Mouse (Mus musculus): ENCODE results near the gene Nphs1.
A peak's percentile ranks its signal among the peaks of the same experiment; 100 is the strongest.
"Not testable (repeated sequence)": the region's sequence is repeated elsewhere in the genome, so short reads cannot be mapped to it uniquely, and the experiment has no call there.

Nphs1 gene

GRCm38 (mm10) chr7:30443696-30444095 is 14.4 kb upstream of the Nphs1 start:
- DNase-seq = no peak

GRCm38 (mm10) chr7:30444154-30444970 is 13.8 kb upstream of the Nphs1 start:
- no peak for DNase-seq

GRCm38 (mm10) chr7:30444971-30445751 is 13.0 kb upstream of the Nphs1 start, which contains the start of gene Aplp1:
Aplp1 (minus strand) TSS chr7:30445535.
- peak; percentile 22 to 41 for DNase-seq

- DNase-seq = no peak
These were observed 7.9 kb upstream of the Nphs1 start for GRCm38 (mm10) chr7:30450241-30450640.

- no peak for DNase-seq
These were observed 4.8 kb upstream of the Nphs1 start for GRCm38 (mm10) chr7:30453327-30453726.

GRCm38 (mm10) chr7:30453766-30454165 is 4.3 kb upstream of the Nphs1 start:
- DNase-seq = peak; percentile 53 to 59

GRCm38 (mm10) chr7:30454259-30454658 is 3.9 kb upstream of the Nphs1 start:
- no peak for DNase-seq

- DNase-seq = no peak
These were observed 1.6 kb upstream of the Nphs1 start for GRCm38 (mm10) chr7:30456487-30456886.

GRCm38 (mm10) chr7:30456911-30457628 is 1.0 kb upstream of the Nphs1 start:
- no peak for DNase-seq

- no peak for DNase-seq
These were observed 1.4 kb downstream of the Nphs1 start for GRCm38 (mm10) chr7:30459484-30459883.

GRCm38 (mm10) chr7:30463568-30463967 is 5.5 kb downstream of the Nphs1 start:
- no peak for DNase-seq

GRCm38 (mm10) chr7:30463996-30464395 is 5.9 kb downstream of the Nphs1 start:
- DNase-seq = no peak

GRCm38 (mm10) chr7:30464816-30465300 is 6.7 kb downstream of the Nphs1 start:
- DNase-seq = no peak

- DNase-seq = peak in 1 of 2 experiments; percentile 39
These were observed 14.3 kb downstream of the Nphs1 start for GRCm38 (mm10) chr7:30472411-30472810.

- no peak for DNase-seq
These were observed 16.9 kb downstream of the Nphs1 start for GRCm38 (mm10) chr7:30474999-30475398.

- DNase-seq = not testable (repeated sequence)
These were observed 18.0 kb downstream of the Nphs1 start for GRCm38 (mm10) chr7:30476136-30476535.

GRCm38 (mm10) chr7:30477415-30478381 is 19.6 kb downstream of the Nphs1 start:
- no peak for DNase-seq

- DNase-seq = no peak
These were observed 26.1 kb downstream of the Nphs1 start for GRCm38 (mm10) chr7:30484250-30484649.

- peak in 1 of 2 experiments; percentile 37 for DNase-seq
These were observed 32.3 kb downstream of the Nphs1 start for GRCm38 (mm10) chr7:30490251-30490956.

- DNase-seq = no peak
These were observed 32.8 kb downstream of the Nphs1 start for GRCm38 (mm10) chr7:30490957-30491307.

GRCm38 (mm10) chr7:30492765-30493164 is 34.6 kb downstream of the Nphs1 start:
- DNase-seq = peak; percentile 71 to 90
